Mouse (Mus musculus): ENCODE measurements at regions not wholly inside any gene's neighbourhood (a gene's known extent, or its start where the extent isn't known, plus 50 kb on each side); places are given as distances from the start of the nearest gene placed in this dataset.

GRCm38 (mm10) chr12:26631795-26632122 is 162.8 kb downstream of the Cmpk2 start:
- ATAC-seq: peak; percentile 86
- H3K4me1 ChIP-seq (ENCODE audit: control insufficient read depth, insufficient read depth, low read depth, low read length): no peaks in the 10 kb centered on the region; the same call in 1 of the 2 replicates
- peak overlapping the region; percentile 47; the same call in 1 of the 2 replicates for H3K9ac ChIP-seq (ENCODE audit: low read depth, low read length)
- no peaks in the 10 kb centered on the region for H3K27me3 ChIP-seq (replicated peaks; ENCODE audit: control insufficient read depth, insufficient read depth, low read length)
- no peaks in the 10 kb centered on the region for H3K9me3 ChIP-seq (ENCODE audit: control insufficient read depth, low read length)
- peak overlapping the region; percentile 4; the same call in 1 of the 2 replicates for H3K4me2 ChIP-seq (ENCODE audit: low read length)
- H3K4me3 ChIP-seq (ENCODE audit: low read length): no peak overlapping the region
- 4% methylated on average over 1 of the region's 1 CpGs for WGBS
- H3K27ac ChIP-seq (ENCODE audit: low read depth, low read length): peak overlapping the region; percentile 71
- no peaks in the 10 kb centered on the region for H3K36me3 ChIP-seq (ENCODE audit: control insufficient read depth, insufficient read depth, low read length)

GRCm38 (mm10) chr12:26631111-26631794 is 162.2 kb downstream of the Cmpk2 start:
- Histone ChIP-seq H3K4me1 (ENCODE audit: control insufficient read depth, insufficient read depth, low read depth, low read length) (no peaks in the 10 kb centered on the region; the same call in 1 of the 2 replicates), H3K9ac (ENCODE audit: low read depth, low read length) (peak overlapping the region; percentile 47; the same call in 1 of the 2 replicates), H3K4me3 (ENCODE audit: low read length) (no peak overlapping the region), H3K27ac (ENCODE audit: low read depth, low read length) (peak overlapping the region; percentile 71), H3K9me3 (ENCODE audit: control insufficient read depth, low read length) (no peaks in the 10 kb centered on the region), H3K27me3 (replicated peaks; ENCODE audit: control insufficient read depth, insufficient read depth, low read length) (no peaks in the 10 kb centered on the region), H3K36me3 (ENCODE audit: control insufficient read depth, insufficient read depth, low read length) (no peaks in the 10 kb centered on the region), H3K4me2 (ENCODE audit: low read length) (peak overlapping the region; percentile 4; the same call in 1 of the 2 replicates)
- ATAC-seq: peak; percentile 69
- 13% methylated on average over 4 of the region's 4 CpGs for WGBS

- no peaks in the 10 kb centered on the region for H3K36me3 ChIP-seq (ENCODE audit: control insufficient read depth, insufficient read depth, low read length)
- no peak overlapping the region; the same call in 1 of the 2 replicates for H3K9ac ChIP-seq (ENCODE audit: low read depth, low read length)
- peaks cover 6% of the 10 kb centered on the region for H3K4me1 ChIP-seq (ENCODE audit: control insufficient read depth, insufficient read depth, low read depth, low read length)
- no peaks in the 10 kb centered on the region for H3K27me3 ChIP-seq (replicated peaks; ENCODE audit: control insufficient read depth, insufficient read depth, low read length)
- H3K9me3 ChIP-seq (ENCODE audit: control insufficient read depth, low read length): no peaks in the 10 kb centered on the region
- H3K27ac ChIP-seq (ENCODE audit: low read depth, low read length): peak overlapping the region; percentile 34; the same call in 1 of the 2 replicates
- H3K4me2 ChIP-seq (ENCODE audit: low read length): no peak overlapping the region
- ATAC-seq: no peak
- WGBS: 61% methylated on average over 12 of the region's 12 CpGs
- H3K4me3 ChIP-seq (ENCODE audit: low read length): no peak overlapping the region
Observed at GRCm38 (mm10) chr12:26621135-26621932, 152.3 kb downstream of the Cmpk2 start.

GRCm38 (mm10) chr12:26620501-26621134 is 151.6 kb downstream of the Cmpk2 start:
- Histone ChIP-seq H3K4me2 (ENCODE audit: low read length) (no peak overlapping the region), H3K4me1 (ENCODE audit: control insufficient read depth, insufficient read depth, low read depth, low read length) (peaks cover 6% of the 10 kb centered on the region), H3K27ac (ENCODE audit: low read depth, low read length) (no peak overlapping the region), H3K36me3 (ENCODE audit: control insufficient read depth, insufficient read depth, low read length) (no peaks in the 10 kb centered on the region), H3K4me3 (ENCODE audit: low read length) (no peak overlapping the region), H3K27me3 (replicated peaks; ENCODE audit: control insufficient read depth, insufficient read depth, low read length) (no peaks in the 10 kb centered on the region), H3K9me3 (ENCODE audit: control insufficient read depth, low read length) (no peaks in the 10 kb centered on the region), H3K9ac (ENCODE audit: low read depth, low read length) (no peak overlapping the region; the same call in 1 of the 2 replicates)
- 42% methylated on average over 8 of the region's 8 CpGs for WGBS
- ATAC-seq: no peak

- Histone ChIP-seq H3K9ac (ENCODE audit: low read depth, low read length) (no peak overlapping the region), H3K36me3 (ENCODE audit: control insufficient read depth, insufficient read depth, low read length) (no peaks in the 10 kb centered on the region), H3K4me3 (ENCODE audit: low read length) (no peak overlapping the region), H3K27ac (ENCODE audit: low read depth, low read length) (no peak overlapping the region), H3K27me3 (replicated peaks; ENCODE audit: control insufficient read depth, insufficient read depth, low read length) (no peaks in the 10 kb centered on the region), H3K4me2 (ENCODE audit: low read length) (no peak overlapping the region), H3K9me3 (ENCODE audit: control insufficient read depth, low read length) (no peaks in the 10 kb centered on the region), H3K4me1 (ENCODE audit: control insufficient read depth, insufficient read depth, low read depth, low read length) (peaks cover 10% of the 10 kb centered on the region)
- ATAC-seq: no peak
- 68% methylated on average over 3 of the region's 3 CpGs for WGBS
Observed at GRCm38 (mm10) chr12:26617969-26618368, 149.0 kb downstream of the Cmpk2 start.

GRCm38 (mm10) chr12:26613086-26613705 is 144.2 kb downstream of the Cmpk2 start:
- WGBS: 48% methylated on average over 11 of the region's 11 CpGs
- Histone ChIP-seq H3K27me3 (replicated peaks; ENCODE audit: control insufficient read depth, insufficient read depth, low read length) (no peaks in the 10 kb centered on the region), H3K9ac (ENCODE audit: low read depth, low read length) (no peak overlapping the region), H3K4me3 (ENCODE audit: low read length) (no peak overlapping the region), H3K4me1 (ENCODE audit: control insufficient read depth, insufficient read depth, low read depth, low read length) (peaks cover 4% of the 10 kb centered on the region; the same call in 1 of the 2 replicates), H3K36me3 (ENCODE audit: control insufficient read depth, insufficient read depth, low read length) (no peaks in the 10 kb centered on the region), H3K4me2 (ENCODE audit: low read length) (no peak overlapping the region), H3K9me3 (ENCODE audit: control insufficient read depth, low read length) (no peaks in the 10 kb centered on the region), H3K27ac (ENCODE audit: low read depth, low read length) (no peak overlapping the region)
- ATAC-seq: peak; percentile 63

GRCm38 (mm10) chr12:26610079-26610478 is 141.1 kb downstream of the Cmpk2 start:
- Histone ChIP-seq H3K9me3 (ENCODE audit: control insufficient read depth, low read length) (no peaks in the 10 kb centered on the region), H3K4me2 (ENCODE audit: low read length) (no peak overlapping the region), H3K27me3 (replicated peaks; ENCODE audit: control insufficient read depth, insufficient read depth, low read length) (no peaks in the 10 kb centered on the region), H3K4me1 (ENCODE audit: control insufficient read depth, insufficient read depth, low read depth, low read length) (peaks cover 4% of the 10 kb centered on the region; the same call in 1 of the 2 replicates), H3K9ac (ENCODE audit: low read depth, low read length) (no peak overlapping the region), H3K4me3 (ENCODE audit: low read length) (no peak overlapping the region), H3K36me3 (ENCODE audit: control insufficient read depth, insufficient read depth, low read length) (no peaks in the 10 kb centered on the region), H3K27ac (ENCODE audit: low read depth, low read length) (no peak overlapping the region)
- ATAC-seq: no peak
- 87% methylated on average over 3 of the region's 3 CpGs for WGBS

GRCm38 (mm10) chr12:26598501-26598900 is 129.5 kb downstream of the Cmpk2 start:
- H3K9ac ChIP-seq (ENCODE audit: low read depth, low read length): no peak overlapping the region
- H3K27ac ChIP-seq (ENCODE audit: low read depth, low read length): no peak overlapping the region
- H3K27me3 ChIP-seq (replicated peaks; ENCODE audit: control insufficient read depth, insufficient read depth, low read length): no peaks in the 10 kb centered on the region
- no peak overlapping the region for H3K4me3 ChIP-seq (ENCODE audit: low read length)
- no peaks in the 10 kb centered on the region for H3K36me3 ChIP-seq (ENCODE audit: control insufficient read depth, insufficient read depth, low read length)
- no peak overlapping the region for H3K4me2 ChIP-seq (ENCODE audit: low read length)
- H3K4me1 ChIP-seq (ENCODE audit: control insufficient read depth, insufficient read depth, low read depth, low read length): no peaks in the 10 kb centered on the region
- no peaks in the 10 kb centered on the region; the same call in 1 of the 2 replicates for H3K9me3 ChIP-seq (ENCODE audit: control insufficient read depth, low read length)
- ATAC-seq: no peak

Data from hindbrain, embryonic 16.5 days (tissue).